Mouse (Mus musculus): ENCODE measurements around the gene Sfswap. TPM values are rescaled to one million over a fixed set of nuclear protein-coding genes. Genes with fewer than 3 reads are reported as not detected.

Gene Sfswap
- total and polyA plus RNA-seq, 3 experiments = 83.4 to 216 (median 91.0) TPM

DNA sequence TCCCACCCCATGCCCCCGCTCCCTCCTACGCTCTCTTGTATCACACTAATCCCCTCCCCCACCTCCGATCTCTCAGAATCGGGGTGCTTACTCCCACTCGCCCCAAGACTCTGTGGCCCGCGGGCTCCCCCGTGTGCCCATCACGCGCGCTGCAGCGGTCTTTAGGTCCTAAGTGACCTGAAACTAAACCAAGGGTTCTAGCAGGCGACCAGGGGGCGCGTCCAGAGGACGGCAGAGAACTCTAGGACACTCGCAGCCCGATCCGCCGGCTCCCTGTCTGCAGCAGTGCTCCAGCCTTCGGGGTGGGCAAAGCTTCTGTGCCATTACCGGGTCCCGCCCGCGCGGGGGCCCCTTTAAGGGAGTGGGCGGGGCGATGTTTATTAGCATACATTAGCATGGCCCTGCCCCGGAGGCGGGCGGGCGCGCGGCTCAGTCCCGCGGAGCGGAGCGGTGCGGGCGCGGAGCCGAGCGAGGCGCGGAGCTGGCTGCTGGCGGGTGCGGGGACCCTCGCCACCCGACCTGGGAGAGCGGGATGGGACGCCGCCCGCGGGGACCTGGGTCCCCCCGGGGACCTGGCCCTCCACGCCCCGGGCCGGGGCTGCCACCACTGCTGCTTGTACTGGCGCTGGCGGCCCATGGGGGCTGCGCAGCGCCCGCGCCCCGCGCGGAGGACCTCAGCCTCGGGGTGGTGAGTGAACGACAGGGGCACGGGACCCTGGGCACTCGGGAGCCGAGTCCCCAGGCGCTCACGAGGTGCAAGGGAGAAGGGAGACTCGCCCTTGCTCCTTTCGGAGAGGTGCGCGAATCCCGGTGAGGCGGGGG, 83.0 kb downstream of the Sfswap start, which contains the start of gene Mmp17:
Gene Mmp17 (plus strand): TSS at position 409 of the 822 bp plus-strand sequence.
- TF ChIP-seq TAL1 (conservative IDR thresholded peaks at IDR 0.05; ENCODE audit: low read depth, low read length) = no peak
- peak; percentile 30; the same call in 1 of the 2 replicates for TF ChIP-seq CTCF (IDR thresholded peaks at IDR 0.05; ENCODE audit: low read depth, low read length)
- H3K27me3 ChIP-seq (ENCODE audit: insufficient read depth, low read length) = peaks cover 53% of the 10 kb centered on the region
- H3K36me3 ChIP-seq (replicated peaks) = no peaks in the 10 kb centered on the region
- H3K9me3 ChIP-seq (replicated peaks) = peaks cover 21% of the 10 kb centered on the region
- peak within 1 kb of the TSS; percentile 69 for H3K4me3 ChIP-seq (ENCODE audit: low read depth, low read length)
- peaks cover 9% of the 10 kb centered on the region for H3K4me1 ChIP-seq (ENCODE audit: insufficient read depth, low read depth, low read length)
- DNase-seq (ENCODE audit: low spot score) (peak; percentile 71), ATAC-seq (ENCODE audit: extremely low read depth, insufficient number of reproducible peaks, low FRiP score, poor library complexity, severe bottlenecking) (peak; percentile 55; the same call in 1 of the 2 replicates)

DNA sequence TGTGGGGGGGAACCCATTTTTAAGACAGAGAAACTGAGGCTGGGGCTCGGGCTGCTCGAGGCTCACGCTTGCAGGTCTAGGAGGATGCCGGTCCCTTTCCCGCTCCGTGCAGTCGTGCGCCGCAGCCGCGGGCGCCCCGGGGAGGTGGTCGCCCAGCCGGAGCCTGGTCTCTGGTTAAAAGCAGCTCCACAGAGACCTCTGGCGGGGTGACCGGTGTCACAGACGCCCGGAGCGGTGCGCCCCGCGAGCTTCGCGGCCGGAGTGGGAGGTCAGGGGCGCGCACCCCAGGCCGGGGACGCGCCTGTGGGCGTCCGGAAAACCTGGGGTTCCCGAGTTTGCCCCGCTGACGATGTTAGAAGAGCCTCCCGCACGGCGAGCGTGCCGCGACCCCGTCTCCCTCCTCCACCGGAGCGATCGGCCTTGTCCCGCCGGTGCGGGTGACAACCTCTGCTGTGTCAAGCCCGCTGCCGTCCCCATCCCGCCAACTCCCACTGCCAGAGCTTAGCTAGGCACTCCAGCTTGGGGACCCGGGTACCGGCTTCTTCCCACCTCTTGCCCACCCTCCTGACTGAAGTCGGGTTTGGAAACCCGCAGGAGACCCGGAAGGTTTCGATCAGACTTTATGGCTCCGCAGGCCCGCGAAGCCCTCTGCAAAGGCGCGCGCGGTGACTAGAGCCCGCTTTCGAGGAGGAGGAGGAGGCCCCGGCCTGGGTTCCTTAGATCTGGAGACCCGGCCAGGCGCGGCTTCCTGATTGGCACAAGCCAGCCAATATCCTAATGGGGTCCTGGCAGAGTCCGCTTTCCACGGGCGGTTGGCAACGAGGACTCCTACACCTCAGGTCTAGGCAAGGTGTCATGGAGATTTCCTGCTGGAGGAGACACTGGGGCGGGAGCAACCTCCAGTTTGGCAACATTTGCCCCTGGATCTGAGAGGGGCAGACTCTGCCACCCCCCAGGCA, 83.8 kb downstream of the Sfswap start:
- peaks cover 53% of the 10 kb centered on the region for H3K27me3 ChIP-seq (ENCODE audit: insufficient read depth, low read length)
- no peak for DNase-seq (ENCODE audit: low spot score)
- no peaks in the 10 kb centered on the region for H3K36me3 ChIP-seq (replicated peaks)
- H3K4me3 ChIP-seq (ENCODE audit: low read depth, low read length) = peak overlapping the region; percentile 69; the same call in 1 of the 2 replicates
- TF ChIP-seq TAL1 (conservative IDR thresholded peaks at IDR 0.05; ENCODE audit: low read depth, low read length) (no peak), GATA2 (IDR thresholded peaks at IDR 0.05; ENCODE audit: borderline replicate concordance, low read depth, low read length) (no peak), POLR2AphosphoS5 (IDR thresholded peaks at IDR 0.05; ENCODE audit: insufficient replicate concordance, low read depth, low read length) (no peak), CTCF (IDR thresholded peaks at IDR 0.05; ENCODE audit: low read depth, low read length) (no peak), GATA1 (IDR thresholded peaks at IDR 0.05; ENCODE audit: borderline replicate concordance, low read length) (no peak)
- H3K4me1 ChIP-seq (ENCODE audit: insufficient read depth, low read depth, low read length) = peaks cover 9% of the 10 kb centered on the region
- peaks cover 21% of the 10 kb centered on the region for H3K9me3 ChIP-seq (replicated peaks)
- no peak for ATAC-seq (ENCODE audit: extremely low read depth, insufficient number of reproducible peaks, low FRiP score, poor library complexity, severe bottlenecking)

- H3K9me3 ChIP-seq (replicated peaks) = peaks cover 21% of the 10 kb centered on the region
- ATAC-seq (ENCODE audit: extremely low read depth, insufficient number of reproducible peaks, low FRiP score, poor library complexity, severe bottlenecking) = no peak
- peaks cover 42% of the 10 kb centered on the region for H3K27me3 ChIP-seq (ENCODE audit: insufficient read depth, low read length)
- peaks cover 9% of the 10 kb centered on the region for H3K4me1 ChIP-seq (ENCODE audit: insufficient read depth, low read depth, low read length)
- no peaks in the 10 kb centered on the region for H3K36me3 ChIP-seq (replicated peaks)
- peak; percentile 36; the same call in 1 of the 2 replicates for TF ChIP-seq CTCF (IDR thresholded peaks at IDR 0.05; ENCODE audit: low read depth, low read length)
- no peak for TF ChIP-seq POLR2AphosphoS5 (IDR thresholded peaks at IDR 0.05; ENCODE audit: insufficient replicate concordance, low read depth, low read length)
- H3K4me3 ChIP-seq (ENCODE audit: low read depth, low read length) = no peak overlapping the region
- no peak for DNase-seq (ENCODE audit: low spot score)
Measured at GRCm38 (mm10) chr5:129586016-129586415, 85.0 kb downstream of the Sfswap start.

DNA sequence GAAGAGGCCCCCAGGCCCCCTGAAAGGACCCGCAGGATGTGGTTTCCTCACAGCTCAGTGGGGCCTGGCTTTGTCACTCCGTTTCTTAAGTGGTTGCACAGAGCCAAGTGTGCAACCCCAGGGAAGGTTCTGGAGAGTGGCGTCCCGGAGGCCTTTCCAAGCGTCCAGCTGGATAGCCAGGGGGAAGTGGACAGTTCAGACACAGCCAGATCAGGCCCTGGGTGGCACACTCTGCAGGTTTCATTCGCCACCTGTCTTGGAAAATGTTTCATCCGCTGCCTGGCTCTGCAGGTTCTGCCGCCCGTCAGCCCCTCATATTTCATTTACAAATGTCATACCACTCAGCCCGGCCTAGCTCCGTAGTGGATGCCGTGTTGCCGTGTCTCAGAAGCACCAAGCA, 85.5 kb downstream of the Sfswap start:
- Histone ChIP-seq H3K4me1 (ENCODE audit: insufficient read depth, low read depth, low read length) (peaks cover 9% of the 10 kb centered on the region), H3K36me3 (replicated peaks) (no peaks in the 10 kb centered on the region), H3K9me3 (replicated peaks) (peaks cover 21% of the 10 kb centered on the region), H3K4me3 (ENCODE audit: low read depth, low read length) (no peak overlapping the region), H3K27me3 (ENCODE audit: insufficient read depth, low read length) (peaks cover 40% of the 10 kb centered on the region)
- no peak for TF ChIP-seq POLR2AphosphoS5 (IDR thresholded peaks at IDR 0.05; ENCODE audit: insufficient replicate concordance, low read depth, low read length)
- no peak for TF ChIP-seq GATA2 (IDR thresholded peaks at IDR 0.05; ENCODE audit: borderline replicate concordance, low read depth, low read length)
- TF ChIP-seq GATA1 (IDR thresholded peaks at IDR 0.05; ENCODE audit: borderline replicate concordance, low read length) = no peak
- no peak for TF ChIP-seq CTCF (IDR thresholded peaks at IDR 0.05; ENCODE audit: low read depth, low read length)
- TF ChIP-seq TAL1 (conservative IDR thresholded peaks at IDR 0.05; ENCODE audit: low read depth, low read length) = no peak
- DNase-seq (ENCODE audit: low spot score) (no peak), ATAC-seq (ENCODE audit: extremely low read depth, insufficient number of reproducible peaks, low FRiP score, poor library complexity, severe bottlenecking) (no peak)

- Histone ChIP-seq H3K4me3 (ENCODE audit: low read depth, low read length) (no peak overlapping the region), H3K9me3 (replicated peaks) (peaks cover under 1% of the 10 kb centered on the region; the same call in 1 of the 2 replicates), H3K27me3 (ENCODE audit: insufficient read depth, low read length) (peaks cover 8% of the 10 kb centered on the region; the same call in 1 of the 2 replicates), H3K4me1 (ENCODE audit: insufficient read depth, low read depth, low read length) (peaks cover 11% of the 10 kb centered on the region), H3K36me3 (replicated peaks) (no peaks in the 10 kb centered on the region)
- ATAC-seq (ENCODE audit: extremely low read depth, insufficient number of reproducible peaks, low FRiP score, poor library complexity, severe bottlenecking) (no peak), DNase-seq (ENCODE audit: low spot score) (no peak)
- TF ChIP-seq CTCF (IDR thresholded peaks at IDR 0.05; ENCODE audit: low read depth, low read length) (no peak), TAL1 (conservative IDR thresholded peaks at IDR 0.05; ENCODE audit: low read depth, low read length) (no peak), GATA1 (IDR thresholded peaks at IDR 0.05; ENCODE audit: borderline replicate concordance, low read length) (no peak)
Measured at GRCm38 (mm10) chr5:129590915-129591314, 89.9 kb downstream of the Sfswap start.
